Mouse (Mus musculus) lung, postnatal 0 days (tissue): ENCODE results near the gene Vac14.

Source experiments
- CTCF ChIP-seq: IDR thresholded peaks from 2 replicates; pipeline ENCODE4 v1.5.1; 2016; ENCODE audit warnings: antibody characterized with exemption, mild to moderate bottlenecking
- EP300 ChIP-seq: IDR thresholded peaks from 2 replicates; pipeline ENCODE4 v1.6.1; 2016; ENCODE audit warnings: antibody characterized with exemption, mild to moderate bottlenecking, control low read depth

GRCm38 (mm10) chr8:110654075-110655060, 36.0 kb downstream of the Vac14 start:
- no peak for TF ChIP-seq CTCF
- TF ChIP-seq EP300: no peak
